Comparison of ENCODE assay signal across 32 mouse cellular contexts in the genomic region with DNA sequence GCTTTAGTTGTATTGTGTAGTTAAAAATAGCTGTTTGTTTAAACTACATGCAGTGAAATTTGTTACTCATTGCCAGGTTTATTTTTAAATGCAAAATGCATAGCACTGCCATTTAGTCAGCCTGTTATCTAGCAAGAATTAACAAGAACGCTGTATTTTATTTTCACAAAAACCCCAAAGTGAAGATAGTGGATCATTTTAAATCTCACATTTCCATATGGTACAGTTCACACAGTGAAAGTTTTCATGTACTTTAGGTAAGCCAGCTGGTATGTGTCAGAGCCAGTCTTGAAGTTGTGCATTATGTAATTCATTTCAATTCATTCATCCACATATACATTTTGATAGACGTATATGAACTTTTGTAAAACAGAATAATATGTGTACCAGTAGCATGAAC.
DNase-seq lines count a peak whose midpoint lies in the region; ATAC-seq lines count a peak whose summit lies in the region.
"Had no signal": no experiment of that assay in that cellular context is flagged by ENCODE, and none has a peak within 500 bp of the region (broad histone marks: within the 10 kb centered on the region; RNA-seq: fewer than 3 reads in every experiment).

No protein-coding gene starts in this region.

- ATAC-seq in forebrain, embryonic 15.5 days (replicated peaks), result 0 out of 2 replicates have a peak, but pooled peaks have one; percentile 35
- no peak for ATAC-seq in forebrain, embryonic 11.5 days (replicated peaks; ENCODE audit: low FRiP score)
- ATAC-seq in frontal cortex, adult (ENCODE audit: low TSS enrichment), result peak; percentile 97
- ATAC-seq: hindbrain, embryonic 16.5 days; intestine, embryonic 15.5 days; Patski had no signal

- no peaks in the 10 kb centered on the region for H3K27me3 ChIP-seq in forebrain, embryonic 15.5 days
- no peaks in the 10 kb centered on the region for H3K27me3 ChIP-seq in forebrain, embryonic 11.5 days (ENCODE audit: control insufficient read depth, insufficient read depth, low read length)
- H3K27me3 ChIP-seq: CH12.LX; embryonic facial prominence, embryonic 13.5 days; heart, embryonic 12.5 days; heart, embryonic 15.5 days; hindbrain, embryonic 13.5 days; intestine, embryonic 15.5 days; Patski had no signal

- H3K4me2 ChIP-seq in forebrain, embryonic 15.5 days (replicated peaks), result no peak overlapping the region
- H3K4me2 ChIP-seq in forebrain, embryonic 11.5 days (ENCODE audit: low read depth, low read length, severe bottlenecking), result no peak overlapping the region
- H3K4me2 ChIP-seq: embryonic facial prominence, embryonic 13.5 days; heart, embryonic 12.5 days; heart, embryonic 15.5 days; hindbrain, embryonic 13.5 days; intestine, embryonic 15.5 days had no signal

- no peak overlapping the region for H3K4me3 ChIP-seq in forebrain, embryonic 15.5 days
- H3K4me3 ChIP-seq in forebrain, embryonic 11.5 days (ENCODE audit: low read depth, low read length), result no peak overlapping the region
- H3K4me3 ChIP-seq: embryonic facial prominence, embryonic 10.5 days; embryonic facial prominence, embryonic 13.5 days; erythroblast, embryonic 14.5 days; heart, embryonic 12.5 days; heart, embryonic 15.5 days; hindbrain, embryonic 10.5 days; hindbrain, embryonic 13.5 days; intestine, embryonic 15.5 days had no signal

- WGBS in forebrain, embryonic 15.5 days, result 83% methylated on average over 2 of the region's 2 CpGs
- 91% methylated on average over 2 of the region's 2 CpGs for WGBS in forebrain, embryonic 11.5 days

- H3K27ac ChIP-seq in forebrain, embryonic 15.5 days (replicated peaks), result no peak overlapping the region
- H3K27ac ChIP-seq in forebrain, embryonic 11.5 days (ENCODE audit: low read depth, low read length), result no peak overlapping the region
- H3K27ac ChIP-seq: embryonic facial prominence, embryonic 10.5 days; embryonic facial prominence, embryonic 13.5 days; heart, embryonic 15.5 days; hindbrain, embryonic 10.5 days; hindbrain, embryonic 13.5 days; intestine, embryonic 15.5 days had no signal

- H3K9ac ChIP-seq in forebrain, embryonic 15.5 days (replicated peaks), result no peak overlapping the region
- no peak overlapping the region for H3K9ac ChIP-seq in forebrain, embryonic 11.5 days (ENCODE audit: low read length)
- H3K9ac ChIP-seq: embryonic facial prominence, embryonic 13.5 days; heart, embryonic 12.5 days; heart, embryonic 15.5 days; hindbrain, embryonic 13.5 days; intestine, embryonic 15.5 days had no signal

- H3K36me3 ChIP-seq in forebrain, embryonic 15.5 days, result no peaks in the 10 kb centered on the region
- no peaks in the 10 kb centered on the region for H3K36me3 ChIP-seq in forebrain, embryonic 11.5 days (ENCODE audit: control insufficient read depth, insufficient read depth, low read length)
- H3K36me3 ChIP-seq: embryonic facial prominence, embryonic 10.5 days; embryonic facial prominence, embryonic 13.5 days; G1E; heart, embryonic 12.5 days; heart, embryonic 15.5 days; hindbrain, embryonic 10.5 days; hindbrain, embryonic 13.5 days; intestine, embryonic 15.5 days had no signal

- H3K4me1 ChIP-seq in forebrain, embryonic 15.5 days, result no peaks in the 10 kb centered on the region
- no peaks in the 10 kb centered on the region for H3K4me1 ChIP-seq in forebrain, embryonic 11.5 days (replicated peaks; ENCODE audit: control insufficient read depth, insufficient read depth, low read length)
- H3K4me1 ChIP-seq: embryonic facial prominence, embryonic 10.5 days; embryonic facial prominence, embryonic 13.5 days; heart, embryonic 12.5 days; heart, embryonic 15.5 days; hindbrain, embryonic 10.5 days; hindbrain, embryonic 13.5 days; intestine, embryonic 15.5 days had no signal

- no peak for DNase-seq in forebrain, embryonic 11.5 days (ENCODE audit: low spot score)
- DNase-seq in frontal cortex, postnatal 10 days (ENCODE audit: low spot score in 2 of 2), result no peak
- peak; percentile 70 for DNase-seq in brain, adult 2 months (ENCODE audit: low read depth, low spot score)
- DNase-seq in telencephalon, adult 2 months (ENCODE audit: low read depth, low spot score), result peak; percentile 79
- no peak for DNase-seq in spleen, adult 18-20 months
- DNase-seq: adrenal gland, postnatal 10 days; adrenal gland, postnatal 36 days; B cell, adult 2 months; cerebellum, adult 11-12 months; cerebellum, adult 8-10 months; cerebellum, postnatal 10 days; cerebellum, postnatal 36 days; embryo, embryonic 11 days; gastrocnemius, postnatal 25 days; heart, adult 18-20 months; heart, postnatal 10 days; heart, postnatal 36 days; kidney, adult 11 months had no signal

- H3K9me3 ChIP-seq in forebrain, embryonic 15.5 days, result no peaks in the 10 kb centered on the region
- H3K9me3 ChIP-seq in forebrain, embryonic 11.5 days (ENCODE audit: control insufficient read depth, low read length), result no peaks in the 10 kb centered on the region
- H3K9me3 ChIP-seq: embryonic facial prominence, embryonic 10.5 days; embryonic facial prominence, embryonic 13.5 days; G1E; heart, embryonic 12.5 days; heart, embryonic 15.5 days; hindbrain, embryonic 10.5 days; hindbrain, embryonic 13.5 days; intestine, embryonic 15.5 days had no signal

Comparison
In these comparisons a context has a peak if more than half of its experiments do, and no peak if none do; other contexts are left out.
1. DNase-seq: peak in brain, adult 2 months (single experiment) and telencephalon, adult 2 months (single experiment); none in forebrain, embryonic 11.5 days (single experiment), frontal cortex, postnatal 10 days (0 of 2) and spleen, adult 18-20 months (0 of 2).